In the genomic region with DNA sequence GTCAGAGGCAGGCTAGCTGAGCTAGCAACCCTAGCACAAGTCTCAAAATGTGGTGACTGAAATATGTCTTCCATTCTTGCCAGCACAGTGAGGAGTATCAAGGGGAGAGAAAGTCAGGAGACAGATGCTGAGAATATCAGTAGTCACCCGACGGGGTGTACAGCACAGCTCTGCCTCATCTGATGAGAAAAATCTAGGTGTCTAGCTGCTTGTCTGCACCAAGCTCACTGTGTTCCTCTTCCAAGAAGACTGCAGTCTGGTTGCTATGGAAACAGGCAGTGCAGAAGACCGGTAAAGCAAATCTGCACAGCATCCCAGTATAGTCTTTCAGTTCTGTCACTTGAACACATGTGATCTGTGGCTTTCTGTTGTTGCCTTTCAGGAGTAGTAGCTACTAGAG, we compare ENCODE assay signal across 14 mouse cellular contexts.
A peak's percentile ranks its signal among the peaks of the same experiment; 100 is the strongest.
DNase-seq lines count a peak whose midpoint lies in the region; TF ChIP-seq lines count a peak whose summit lies in the region.
"Had no signal": no experiment of that assay in that cellular context is flagged by ENCODE, and none has a peak within 500 bp of the region (broad histone marks: within the 10 kb centered on the region; RNA-seq: fewer than 3 reads in every experiment).

No protein-coding gene starts in this region.

- peak in 1 of 2 experiments; percentile 78 for DNase-seq in layer of hippocampus, adult 2 months (ENCODE audit: low spot score in 2 of 2)
- no peak for DNase-seq in layer of hippocampus, postnatal 10 days (ENCODE audit: low spot score in 2 of 2)
- DNase-seq in embryo, embryonic 11 days = peak; percentile 39
- peak; percentile 41 to 52 for DNase-seq in left cerebral cortex, adult 18-20 months (ENCODE audit: low spot score in 2 of 2)
- peak; percentile 60 for DNase-seq in retina, postnatal 1 day
- no peak for DNase-seq in lung, postnatal 10 days
- DNase-seq in urinary bladder, adult 18-20 months (ENCODE audit: low spot score in 2 of 2) = no peak
- no peak for DNase-seq in gastrocnemius, adult 18-20 months (ENCODE audit: low spot score)
- DNase-seq: adrenal gland, postnatal 25 days; heart, adult 18-20 months; thymus, adult 18-20 months had no signal

- peak overlapping the region; percentile 90 for H3K27ac ChIP-seq in layer of hippocampus, adult 2 months
- H3K27ac ChIP-seq: embryonic facial prominence, embryonic 15.5 days; limb, embryonic 12.5 days; macrophage had no signal

- TF ChIP-seq CTCF in layer of hippocampus, adult 2 months (conservative IDR thresholded peaks at IDR 0.05) = no peak

- no peak overlapping the region for H3K4me3 ChIP-seq in layer of hippocampus, adult 2 months
- H3K4me3 ChIP-seq: embryonic facial prominence, embryonic 15.5 days; limb, embryonic 12.5 days had no signal

Comparison
In these comparisons a context has a peak if more than half of its experiments do, and no peak if none do; other contexts are left out.
1. DNase-seq: peak in embryo, embryonic 11 days (single experiment), left cerebral cortex, adult 18-20 months (2 of 2) and retina, postnatal 1 day (single experiment); none in layer of hippocampus, postnatal 10 days (0 of 2), lung, postnatal 10 days (single experiment), urinary bladder, adult 18-20 months (0 of 2) and gastrocnemius, adult 18-20 months (single experiment).